ENCODE assay signal across 9 mouse cellular contexts in genomic region chr16:54983759-54984218, GRCm38 (mm10).
DNase-seq lines count a peak whose midpoint lies in the region; ATAC-seq and TF ChIP-seq lines count a peak whose summit lies in the region.
"Had no signal": no experiment of that assay in that cellular context is flagged by ENCODE, and none has a peak within 500 bp of the region (broad histone marks: within the 10 kb centered on the region; RNA-seq: fewer than 3 reads in every experiment).

No protein-coding gene starts in this region.

- no peak overlapping the region for H3K4me2 ChIP-seq in liver, embryonic 14.5 days (ENCODE audit: low read depth)

- H3K27ac ChIP-seq in liver, embryonic 14.5 days: no peak overlapping the region
- H3K27ac ChIP-seq in olfactory bulb, adult 2 months (ENCODE audit: insufficient read depth, low read depth, low read length): no peak overlapping the region

- TF ChIP-seq EP300 in liver, embryonic 14.5 days (IDR thresholded peaks at IDR 0.05; ENCODE audit: low read depth): no peak

- ATAC-seq in common myeloid progenitor, adult 5-6 weeks (replicated peaks; ENCODE audit: low read depth, poor library complexity, severe bottlenecking): peak; percentile 89
- ATAC-seq in granulocyte monocyte progenitor cell, adult 5-6 weeks (replicated peaks; ENCODE audit: poor library complexity, severe bottlenecking): peak; percentile 77
- ATAC-seq in liver, embryonic 14.5 days (ENCODE audit: insufficient read depth): no peak

- no peak for TF ChIP-seq POLR2A in olfactory bulb, adult 2 months (IDR thresholded peaks at IDR 0.05; ENCODE audit: insufficient read depth, low read depth, low read length)

- no peaks in the 10 kb centered on the region for H3K9me3 ChIP-seq in liver, embryonic 14.5 days (ENCODE audit: control insufficient read depth, low read length)
- H3K9me3 ChIP-seq: megakaryocyte, embryonic 14.5 days had no signal

- no peak overlapping the region for H3K9ac ChIP-seq in liver, embryonic 14.5 days (replicated peaks)

- 8% methylated on average over 9 of the region's 9 CpGs for WGBS in liver, embryonic 14.5 days (ENCODE audit: insufficient replicate concordance)
- 0% methylated on average over 9 of the region's 9 CpGs for WGBS in olfactory bulb, adult 2 months

- H3K36me3 ChIP-seq in liver, embryonic 14.5 days (replicated peaks; ENCODE audit: control insufficient read depth, insufficient read depth, low read depth): no peaks in the 10 kb centered on the region

- no peaks in the 10 kb centered on the region for H3K27me3 ChIP-seq in liver, embryonic 14.5 days (ENCODE audit: control insufficient read depth, insufficient read depth, low read length)
- H3K27me3 ChIP-seq: megakaryocyte, embryonic 14.5 days had no signal

- H3K4me1 ChIP-seq in liver, embryonic 14.5 days (replicated peaks; ENCODE audit: control insufficient read depth in 2 of 2, insufficient read depth in 2 of 2, low read length in 1 of 2): no peaks in the 10 kb centered on the region
- H3K4me1 ChIP-seq in olfactory bulb, adult 2 months (ENCODE audit: control insufficient read depth, insufficient read depth, low read length): no peaks in the 10 kb centered on the region; the same call in 1 of the 2 replicates
- H3K4me1 ChIP-seq: megakaryocyte, embryonic 14.5 days had no signal

- H3K4me3 ChIP-seq in liver, embryonic 14.5 days (ENCODE audit: insufficient read depth in 1 of 2, low read depth in 2 of 2, low read length in 2 of 2): no peak overlapping the region
- no peak overlapping the region for H3K4me3 ChIP-seq in olfactory bulb, adult 2 months (ENCODE audit: insufficient read depth, low read depth, low read length)
- H3K4me3 ChIP-seq: megakaryocyte, embryonic 14.5 days had no signal

- TF ChIP-seq CTCF in liver, embryonic 14.5 days (IDR thresholded peaks at IDR 0.05; ENCODE audit: low read depth): peak; percentile 73
- TF ChIP-seq CTCF in olfactory bulb, adult 2 months (IDR thresholded peaks at IDR 0.05; ENCODE audit: insufficient read depth, low read depth, low read length): peak; percentile 76

- DNase-seq in B cell, adult 2 months: peak; percentile 0 to 3
- peak; percentile 6 for DNase-seq in MN1 (ENCODE audit: low spot score)
- DNase-seq in kidney, postnatal 10 days: peak; percentile 76
- DNase-seq in liver, embryonic 14.5 days (ENCODE audit: low read depth in 3 of 3, low spot score in 3 of 3): no peak
- no peak for DNase-seq in T-cell, adult 2 months (ENCODE audit: low spot score)

Comparison
In these comparisons a context has a peak if more than half of its experiments do, and no peak if none do; other contexts are left out.
1. DNase-seq: peak in B cell, adult 2 months (2 of 2), MN1 (single experiment) and kidney, postnatal 10 days (single experiment); none in liver, embryonic 14.5 days (0 of 3) and T-cell, adult 2 months (single experiment).